Mouse (Mus musculus) heart, embryonic 16.5 days (tissue): ENCODE data around the gene Bahd1. TPM values are rescaled to one million over a fixed set of nuclear protein-coding genes. Genes with fewer than 3 reads are reported as not detected.

Experiments used
- ATAC-seq: fragments of 200-750 bp; cut with Nextera tagmentation; replicated peaks from 2 replicates; pipeline ENCODE4 v1.8.0; 2017; ENCODE audit warnings: moderate number of reproducible peaks; ENCODE audit not compliant: insufficient read depth, low FRiP score; ENCODE audit errors: extremely low read depth
- H3K27ac ChIP-seq: fragments of 300-500 bp; sonication (generic); 2 replicates; pipeline ENCODE4 v1.5.1; 2014; ENCODE audit warnings: mild to moderate bottlenecking, low read length, control low read depth, moderate library complexity
- H3K27me3 ChIP-seq: fragments of 300-500 bp; sonication (generic); 2 replicates; pipeline ENCODE4 v1.6.1; 2014; ENCODE audit warnings: low read length, mixed read lengths; ENCODE audit not compliant: control insufficient read depth, insufficient read depth
- H3K36me3 ChIP-seq: fragments of 300-500 bp; sonication (generic); 2 replicates; pipeline ENCODE4 v1.6.1; 2014; ENCODE audit not compliant: control insufficient read depth, insufficient read depth
- H3K4me1 ChIP-seq: fragments of 300-500 bp; sonication (generic); 2 replicates; pipeline ENCODE4 v1.6.1; 2014; ENCODE audit warnings: low read length, mixed read lengths; ENCODE audit not compliant: control insufficient read depth, insufficient read depth
- H3K4me2 ChIP-seq: fragments of 300-500 bp; sonication (generic); 2 replicates; pipeline ENCODE4 v1.6.1; 2014; ENCODE audit warnings: low read depth, mild to moderate bottlenecking, control low read depth, low read length
- H3K4me3 ChIP-seq: fragments of 300-500 bp; sonication (generic); 2 replicates; pipeline ENCODE4 v1.5.1; 2014; ENCODE audit warnings: mild to moderate bottlenecking, control low read depth, low read length
- H3K9ac ChIP-seq: fragments of 300-500 bp; sonication (generic); 2 replicates; pipeline ENCODE4 v1.6.1; 2014; ENCODE audit warnings: low read length, control low read depth
- H3K9me3 ChIP-seq: fragments of 300-500 bp; sonication (generic); replicated peaks from 2 replicates; pipeline ENCODE4 v1.6.1; 2016; ENCODE audit warnings: low read length; ENCODE audit not compliant: control insufficient read depth
- WGBS: fragments of 180-500 bp; shearing (Covaris S2); extraction: QIAGEN DNeasy Blood & Tissue Kit; methylation state at CpG from one replicate; pipeline ENCODE4 v1.1.7; 2014; 5-methylcytosine and 5-hydroxymethylcytosine counted together
- polyA plus RNA-seq: library from polyadenylated mRNA; unstranded; fragments of >200 nt; fragmentation: Nextera tagmentation; extraction: Ambion mirVana; gene quantifications from 2 replicates; pipeline ENCODE4 v1.2.1, GENCODE M21; 2015

Gene Bahd1
- polyA plus RNA-seq, 1 experiment from 2014 or later: 4.1 TPM

DNA sequence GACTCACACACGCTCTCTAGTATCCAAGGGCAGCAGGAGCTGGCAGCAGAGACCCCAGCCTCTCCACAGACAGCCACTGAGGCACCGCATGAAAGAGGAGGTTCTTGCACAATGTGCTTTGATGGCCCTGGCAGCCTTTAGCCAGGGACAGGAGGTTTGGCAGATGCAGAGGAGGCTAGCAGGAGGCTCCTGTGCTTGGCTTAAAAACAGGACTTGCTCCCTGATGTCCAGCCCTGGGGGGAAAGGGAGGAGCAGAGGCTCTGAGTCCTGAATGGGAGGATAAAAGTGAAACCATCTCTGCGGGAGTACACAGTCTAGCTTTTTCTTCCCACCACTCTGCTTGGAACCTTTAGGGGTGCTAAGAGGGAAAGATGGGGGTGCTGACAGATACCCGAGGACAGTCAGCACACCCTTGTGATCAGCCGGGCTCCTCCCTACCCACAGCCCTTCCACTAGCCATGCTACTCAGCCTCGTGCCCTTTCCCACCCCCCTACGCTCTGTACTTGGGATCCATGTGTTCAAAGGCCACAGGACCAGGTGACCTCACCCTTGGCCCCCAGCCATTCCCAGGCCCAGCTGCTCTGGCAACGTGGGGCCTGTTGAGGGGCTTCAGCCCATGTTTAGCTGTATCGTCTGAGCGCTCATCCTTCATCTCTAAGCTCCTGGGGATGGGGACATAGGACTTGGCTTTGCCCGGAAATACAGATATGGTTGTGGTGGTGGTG lies 13.5 kb downstream of the Bahd1 start:
- H3K27ac ChIP-seq: no peak overlapping the region
- H3K9me3 ChIP-seq: no peaks in the 10 kb centered on the region
- H3K27me3 ChIP-seq: no peaks in the 10 kb centered on the region
- no peak overlapping the region for H3K4me3 ChIP-seq
- peaks cover 19% of the 10 kb centered on the region for H3K4me1 ChIP-seq
- H3K9ac ChIP-seq: 0 out of 2 replicates have a peak overlapping the region, but pooled peaks have one; percentile 34
- H3K4me2 ChIP-seq: peak overlapping the region; percentile 24; the same call in 1 of the 2 replicates
- no peaks in the 10 kb centered on the region for H3K36me3 ChIP-seq
- no peak for ATAC-seq
- 46% methylated on average over 11 of the region's 11 CpGs for WGBS

DNA sequence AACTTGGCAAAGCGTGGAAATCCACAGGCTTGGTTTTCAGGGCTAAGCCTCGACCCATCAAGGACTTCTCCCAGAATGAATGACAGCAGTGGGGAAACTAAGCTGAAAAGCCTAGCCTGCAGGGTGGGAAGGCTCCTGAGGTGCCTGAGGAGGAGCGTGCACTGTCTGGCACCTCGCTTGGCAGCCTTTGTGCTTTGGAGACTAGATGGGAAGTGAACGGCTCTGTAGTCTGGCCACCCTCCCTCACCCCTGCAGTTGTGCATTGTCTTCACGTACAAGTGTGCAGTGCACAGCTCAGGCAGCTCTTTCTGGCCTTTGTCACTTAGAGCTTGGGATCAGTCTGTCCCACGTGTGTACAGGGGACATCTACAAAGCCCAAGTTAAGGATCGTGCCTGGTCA lies 14.5 kb downstream of the Bahd1 start:
- Histone ChIP-seq H3K9me3 (no peaks in the 10 kb centered on the region), H3K36me3 (no peaks in the 10 kb centered on the region), H3K4me2 (no peak overlapping the region), H3K4me1 (peaks cover 19% of the 10 kb centered on the region), H3K4me3 (no peak overlapping the region), H3K27ac (no peak overlapping the region), H3K9ac (no peak overlapping the region), H3K27me3 (no peaks in the 10 kb centered on the region)
- no peak for ATAC-seq
- 55% methylated on average over 8 of the region's 8 CpGs for WGBS

DNA sequence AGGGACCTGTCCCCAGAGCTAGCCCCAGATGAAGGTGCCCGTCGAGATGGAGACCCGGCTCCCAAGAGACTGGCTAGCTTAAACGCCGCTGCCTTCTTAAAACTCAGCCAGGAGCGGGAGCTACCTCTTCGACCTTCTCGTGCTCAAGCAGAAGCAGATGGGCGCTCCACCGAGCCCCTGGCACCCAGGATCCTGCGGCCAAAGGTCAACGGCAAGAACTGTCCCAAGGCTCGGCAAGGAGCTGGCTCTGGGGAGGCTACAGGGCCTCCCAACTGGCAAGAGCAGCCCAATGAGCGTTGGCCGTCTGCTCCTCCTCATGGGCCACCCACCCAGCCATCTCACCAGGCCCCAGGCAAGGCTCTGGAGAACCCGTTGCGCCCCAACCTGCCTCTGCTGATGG lies 16.3 kb downstream of the Bahd1 start:
- H3K4me3 ChIP-seq: no peak overlapping the region
- whole genome bisulfite sequencing: 92% methylated on average over 17 of the region's 17 CpGs
- ATAC-seq: no peak
- no peak overlapping the region for H3K9ac ChIP-seq
- H3K9me3 ChIP-seq: no peaks in the 10 kb centered on the region
- no peaks in the 10 kb centered on the region for H3K27me3 ChIP-seq
- peaks cover 3% of the 10 kb centered on the region; the same call in 1 of the 2 replicates for H3K36me3 ChIP-seq
- no peak overlapping the region for H3K27ac ChIP-seq
- no peak overlapping the region for H3K4me2 ChIP-seq
- H3K4me1 ChIP-seq: peaks cover 19% of the 10 kb centered on the region

DNA sequence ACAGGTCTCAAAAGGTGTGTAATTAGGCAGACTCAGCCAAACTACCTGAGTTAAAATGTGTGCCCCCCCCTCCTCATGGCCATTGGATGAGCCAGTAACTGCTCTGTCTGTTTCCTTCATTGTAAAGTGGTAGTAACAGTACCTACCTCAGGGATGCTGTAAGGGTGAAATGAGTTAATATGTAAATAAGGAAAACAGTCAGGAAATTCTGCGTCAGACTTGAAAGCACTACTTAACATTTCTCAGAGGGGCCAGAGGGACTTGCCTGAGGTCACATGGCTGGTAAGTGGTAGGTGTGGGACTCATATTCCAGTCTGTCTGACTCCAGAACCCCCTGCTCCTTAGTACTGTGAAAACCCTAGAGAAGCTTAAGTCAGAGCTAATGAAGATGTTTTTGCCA lies 18.4 kb downstream of the Bahd1 start:
- H3K4me1 ChIP-seq: peaks cover 16% of the 10 kb centered on the region
- H3K4me3 ChIP-seq: no peak overlapping the region
- H3K9ac ChIP-seq: no peak overlapping the region
- no peak for ATAC-seq
- no peaks in the 10 kb centered on the region for H3K9me3 ChIP-seq
- no peak overlapping the region for H3K27ac ChIP-seq
- 54% methylated on average over 1 of the region's 1 CpGs for WGBS
- H3K36me3 ChIP-seq: peaks cover 7% of the 10 kb centered on the region
- H3K4me2 ChIP-seq: no peak overlapping the region
- no peaks in the 10 kb centered on the region for H3K27me3 ChIP-seq

DNA sequence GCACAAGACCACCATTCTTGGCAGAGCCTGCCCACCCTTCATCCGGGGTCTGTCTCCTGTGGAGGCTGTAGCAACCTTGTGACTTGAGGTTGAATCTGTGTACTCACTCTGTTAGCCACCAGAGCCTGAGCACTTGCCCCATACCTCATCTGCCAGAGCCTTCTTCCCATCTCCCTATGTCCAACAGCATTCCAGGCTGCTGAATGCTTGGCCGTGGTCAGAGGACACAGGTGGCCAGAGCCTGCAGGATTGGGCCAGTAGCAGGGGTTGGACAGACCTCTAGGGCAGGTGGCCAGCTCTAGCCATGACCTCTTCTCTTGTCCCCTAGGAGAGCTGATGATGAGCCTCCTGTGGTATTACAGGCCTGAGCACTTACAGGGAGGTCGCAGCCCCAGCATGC lies 20.3 kb downstream of the Bahd1 start:
- H3K4me3 ChIP-seq: no peak overlapping the region
- ATAC-seq: no peak
- H3K4me2 ChIP-seq: no peak overlapping the region
- no peaks in the 10 kb centered on the region for H3K9me3 ChIP-seq
- 83% methylated on average over 3 of the region's 3 CpGs for whole genome bisulfite sequencing
- peaks cover 4% of the 10 kb centered on the region for H3K4me1 ChIP-seq
- H3K27ac ChIP-seq: no peak overlapping the region
- H3K36me3 ChIP-seq: peaks cover 7% of the 10 kb centered on the region
- no peak overlapping the region for H3K9ac ChIP-seq
- H3K27me3 ChIP-seq: no peaks in the 10 kb centered on the region

DNA sequence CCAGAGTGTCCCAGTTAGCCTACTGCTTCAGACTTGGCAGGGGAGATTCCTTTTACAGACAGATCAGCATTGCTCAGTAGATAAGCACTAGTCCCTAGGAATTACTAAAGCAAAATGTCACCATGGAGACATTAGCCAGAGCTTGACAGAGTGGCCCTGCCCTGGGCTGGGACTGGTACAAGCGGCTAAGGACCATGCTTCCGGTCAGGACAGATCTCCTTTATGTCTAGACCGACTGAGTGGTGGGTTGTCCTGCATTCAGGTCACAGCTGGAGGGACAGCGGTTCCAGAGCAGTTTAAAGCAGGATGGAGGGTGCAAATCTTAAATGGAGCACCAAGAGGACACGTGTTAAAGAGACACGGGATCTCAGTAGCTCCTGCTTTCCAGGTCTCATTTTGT lies 25.8 kb downstream of the Bahd1 start:
- peak overlapping the region; percentile 82 for H3K4me2 ChIP-seq
- peaks cover 11% of the 10 kb centered on the region for H3K4me1 ChIP-seq
- peak overlapping the region; percentile 51 for H3K27ac ChIP-seq
- H3K4me3 ChIP-seq: peak overlapping the region; percentile 80
- WGBS: under 1% methylated on average over 6 of the region's 6 CpGs
- H3K9me3 ChIP-seq: no peaks in the 10 kb centered on the region
- no peaks in the 10 kb centered on the region for H3K27me3 ChIP-seq
- peak overlapping the region; percentile 86 for H3K9ac ChIP-seq
- peak; percentile 33 for ATAC-seq
- peaks cover 4% of the 10 kb centered on the region; the same call in 1 of the 2 replicates for H3K36me3 ChIP-seq

DNA sequence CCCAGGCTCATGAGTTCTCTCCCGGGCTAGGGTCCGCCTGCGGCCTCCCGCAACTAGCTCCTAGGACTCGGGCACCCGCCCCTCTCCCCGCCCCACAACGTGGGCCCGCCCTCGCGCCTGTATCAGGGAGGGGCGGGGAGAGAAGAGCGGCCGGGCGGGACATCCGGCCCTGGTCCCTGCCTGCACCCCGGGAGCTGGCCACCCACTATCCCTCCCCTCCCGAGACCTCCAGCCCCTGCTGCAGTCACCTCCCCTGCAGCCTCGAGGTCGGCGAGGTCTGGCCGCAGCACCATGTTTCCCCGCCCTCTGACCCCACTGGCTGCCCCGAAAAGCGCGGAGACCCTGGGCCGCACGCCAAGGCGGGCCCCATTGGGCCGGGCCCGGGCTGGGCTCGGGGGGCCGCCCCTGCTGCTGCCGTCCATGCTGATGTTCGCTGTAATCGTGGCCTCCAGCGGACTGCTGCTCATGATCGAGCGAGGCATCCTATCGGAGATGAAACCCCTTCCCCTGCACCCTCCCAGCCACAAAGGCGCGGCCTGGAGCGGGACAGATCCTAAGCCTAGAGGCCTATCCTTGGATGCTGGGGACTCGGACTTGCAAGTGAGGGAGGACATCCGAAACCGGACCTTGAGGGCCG lies 26.3 kb downstream of the Bahd1 start, which contains the start of gene Chst14:
Chst14 (plus strand) TSS at position 136 of the 637 bp plus-strand sequence.
- H3K27me3 ChIP-seq: no peaks in the 10 kb centered on the region
- H3K9me3 ChIP-seq: no peaks in the 10 kb centered on the region
- peak within 1 kb of the TSS; percentile 82 for H3K4me2 ChIP-seq
- H3K4me1 ChIP-seq: peaks cover 11% of the 10 kb centered on the region
- H3K9ac ChIP-seq: peak within 1 kb of the TSS; percentile 86
- under 1% methylated on average over 41 of the region's 47 CpGs for WGBS
- peaks cover 4% of the 10 kb centered on the region; the same call in 1 of the 2 replicates for H3K36me3 ChIP-seq
- ATAC-seq: peak; percentile 96
- peak within 1 kb of the TSS; percentile 67 for H3K27ac ChIP-seq
- H3K4me3 ChIP-seq: peak within 1 kb of the TSS; percentile 80

DNA sequence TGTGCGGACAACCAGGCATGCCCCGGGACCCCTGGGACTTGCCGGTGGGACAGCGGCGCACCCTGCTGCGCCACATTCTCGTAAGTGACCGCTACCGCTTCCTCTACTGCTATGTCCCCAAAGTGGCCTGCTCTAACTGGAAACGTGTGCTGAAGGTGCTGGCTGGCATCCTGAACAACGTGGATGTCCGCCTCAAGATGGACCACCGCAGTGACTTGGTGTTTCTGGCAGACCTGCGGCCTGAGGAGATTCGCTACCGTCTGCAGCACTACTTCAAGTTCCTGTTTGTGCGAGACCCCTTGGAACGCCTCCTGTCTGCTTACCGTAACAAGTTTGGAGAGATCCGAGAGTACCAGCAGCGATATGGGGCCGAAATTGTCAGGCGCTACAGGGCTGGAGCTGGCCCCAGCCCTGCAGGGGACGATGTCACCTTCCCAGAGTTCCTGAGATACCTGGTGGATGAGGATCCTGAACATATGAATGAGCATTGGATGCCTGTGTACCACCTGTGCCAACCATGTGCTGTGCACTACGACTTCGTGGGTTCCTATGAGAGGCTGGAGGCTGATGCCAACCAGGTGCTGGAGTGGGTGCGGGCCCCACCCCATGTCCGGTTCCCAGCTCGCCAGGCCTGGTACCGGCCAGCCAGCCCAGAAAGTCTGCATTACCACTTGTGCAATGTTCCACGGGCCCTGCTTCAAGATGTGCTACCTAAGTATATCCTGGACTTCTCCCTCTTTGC lies 27.0 kb downstream of the Bahd1 start:
- peak overlapping the region; percentile 82 for H3K4me2 ChIP-seq
- no peaks in the 10 kb centered on the region for H3K27me3 ChIP-seq
- 27% methylated on average over 31 of the region's 31 CpGs for WGBS
- H3K27ac ChIP-seq: no peak overlapping the region; the same call in 1 of the 2 replicates
- H3K36me3 ChIP-seq: peaks cover 4% of the 10 kb centered on the region; the same call in 1 of the 2 replicates
- peak overlapping the region; percentile 80 for H3K4me3 ChIP-seq
- peak overlapping the region; percentile 86 for H3K9ac ChIP-seq
- H3K9me3 ChIP-seq: no peaks in the 10 kb centered on the region
- ATAC-seq: no peak
- H3K4me1 ChIP-seq: peaks cover 11% of the 10 kb centered on the region
